Mouse (Mus musculus) heart, postnatal 25 days (tissue): ENCODE results near the gene Cyp2c29. TPM values are rescaled to one million over a fixed set of nuclear protein-coding genes. Genes with fewer than 3 reads are reported as not detected.
"Not testable (repeated sequence)": the region's sequence is repeated elsewhere in the genome, so short reads cannot be mapped to it uniquely, and the experiment has no call there.

ENCODE experiments used
- DNase-seq: peaks from one replicate; pipeline ENCODE4 v3.0.0; 2022; ENCODE audit warnings: low spot score
- intact Hi-C: fragments of 180-260 bp; cut with DNase I; formaldehyde crosslinking; loops from one replicate; pipeline ENCODE4 v1.15.1; 2025
- total RNA-seq, 2 experiments: library from RNA; stranded (reverse); gene quantifications; 2 replicates each; pipeline ENCODE4 v1.2.3; 2021

The Cyp2c29 gene
- total RNA-seq = not detected

- intact Hi-C loops = not testable (repeated sequence)
These were observed at the start of gene Cyp2c29 for GRCm38 (mm10) chr19:39269105-39269504. Gene Cyp2c29, plus strand, starts transcription at chr19:39269405.

GRCm38 (mm10) chr19:39267036-39267435 lies 2.2 kb upstream of the Cyp2c29 start:
- intact Hi-C loops, DNase-seq: not testable (repeated sequence)

More at GRCm38 (mm10) chr19:39269105-39269504, at the start of gene Cyp2c29:
- not testable (repeated sequence) for DNase-seq

GRCm38 (mm10) chr19:39282801-39283200 lies 13.6 kb downstream of the Cyp2c29 start:
- intact Hi-C loops = no loop called here
- DNase-seq = no peak

- intact Hi-C loops = no loop called here
These were observed 16.4 kb downstream of the Cyp2c29 start for GRCm38 (mm10) chr19:39285637-39286036.

GRCm38 (mm10) chr19:39286825-39287224 lies 17.6 kb downstream of the Cyp2c29 start:
- DNase-seq = no peak
- intact Hi-C loops = no loop called here

More at GRCm38 (mm10) chr19:39285637-39286036, 16.4 kb downstream of the Cyp2c29 start:
- no peak for DNase-seq

- intact Hi-C loops = no loop called here
- no peak for DNase-seq
These were observed 19.8 kb downstream of the Cyp2c29 start for GRCm38 (mm10) chr19:39288978-39289377.

Other genes with a start within 250 kb of the Cyp2c29 start
- not detected for gene Cyp2c65, start 208.4 kb upstream of the Cyp2c29 start, total RNA-seq
- gene Cyp2c66, start 155.5 kb upstream of the Cyp2c29 start, total RNA-seq = not detected
- gene Cyp2c38, start 193.7 kb downstream of the Cyp2c29 start, total RNA-seq = not detected
- not detected for gene Cyp2c39, start 241.5 kb downstream of the Cyp2c29 start, total RNA-seq